Mouse (Mus musculus): Measurements from ENCODE around the gene Ankrd13a.

DNA sequence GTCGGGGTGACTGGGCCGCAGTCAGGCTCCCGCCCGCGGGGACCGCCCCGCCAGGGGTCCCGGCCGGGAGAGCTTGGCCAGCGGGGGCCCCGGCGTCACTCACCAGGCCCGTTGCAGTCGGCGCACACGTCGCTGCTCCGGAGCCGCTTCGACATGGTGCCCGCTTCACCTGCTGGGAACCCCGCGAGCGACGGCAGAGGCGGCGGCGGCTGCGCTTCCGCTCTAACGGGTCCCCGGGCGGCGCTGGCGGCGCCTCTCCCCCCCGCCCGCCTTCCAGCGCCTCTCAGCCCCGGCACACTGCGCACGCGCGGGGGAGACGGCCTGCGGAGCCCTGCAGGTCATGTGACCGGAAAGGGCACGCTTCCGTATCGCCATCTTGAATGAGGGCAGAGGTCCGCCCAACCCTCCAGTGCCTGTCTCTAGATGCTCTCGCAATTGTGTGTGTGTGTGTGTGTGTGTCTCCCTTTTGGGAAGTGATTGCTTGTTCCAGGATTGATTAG, 1.2 kb upstream of the Ankrd13a start:
- TF ChIP-seq POLR2A (IDR thresholded peaks at IDR 0.05; ENCODE audit: borderline replicate concordance, extremely low read depth, low read depth, low read length) (peak; percentile 73; the same call in 1 of the 2 replicates), CTCF (IDR thresholded peaks at IDR 0.05; ENCODE audit: insufficient read depth, low read length) (no peak)
